Comparison of ENCODE assay signal across 7 mouse cellular contexts in genomic region chr11:69784793-69785272, GRCm38 (mm10). TPM values are rescaled to one million over a fixed set of nuclear protein-coding genes. Genes with fewer than 3 reads are reported as not detected.
DNase-seq lines count a peak whose midpoint lies in the region; ATAC-seq and TF ChIP-seq lines count a peak whose summit lies in the region.

No protein-coding gene starts in this region.

- DNase-seq in MEL (ENCODE audit: low read depth, low spot score) = peak; percentile 93
- peak; percentile 37 for DNase-seq in induced T-regulatory cell, adult 2 months (ENCODE audit: low read depth)
- no peak for DNase-seq in natural killer cell, adult 2 months (ENCODE audit: low spot score in 2 of 2)
- no peak for DNase-seq in layer of hippocampus, adult 18-20 months (ENCODE audit: low spot score in 2 of 2)

- H3K36me3 ChIP-seq in MEL (ENCODE audit: control insufficient read depth in 1 of 2, insufficient read depth in 2 of 2, low read length in 2 of 2) = peaks cover 0 to 5% of the 10 kb centered on the region in 2 experiments; a peak in 2 of 4 replicates
- H3K36me3 ChIP-seq in liver, embryonic 15.5 days (replicated peaks) = no peaks in the 10 kb centered on the region

- TF ChIP-seq EP300 in MEL (IDR thresholded peaks at IDR 0.05; ENCODE audit: low read depth in 1 of 2, low read length in 2 of 2) = peak; percentile 65 to 73; a peak in 3 of 4 replicates

- peak; percentile 59 to 94; a peak in 3 of 4 replicates for TF ChIP-seq POLR2A in MEL (IDR thresholded peaks at IDR 0.05; ENCODE audit: control insufficient read depth in 1 of 2, insufficient read depth in 1 of 2, low read depth in 1 of 2, low read length in 2 of 2, poor library complexity in 1 of 2)

- TF ChIP-seq RAD21 in MEL (IDR thresholded peaks at IDR 0.05; ENCODE audit: low read depth, low read length) = no peak

- H3K4me3 ChIP-seq in MEL (ENCODE audit: control insufficient read depth in 1 of 2, insufficient read depth in 1 of 2, low read depth in 2 of 2, low read length in 2 of 2) = peak overlapping the region; percentile 58 to 82
- H3K4me3 ChIP-seq in liver, embryonic 15.5 days (replicated peaks) = peak overlapping the region; percentile 54

- H3K9me3 ChIP-seq in MEL (replicated peaks; ENCODE audit: insufficient read depth, low read length) = no peaks in the 10 kb centered on the region
- no peaks in the 10 kb centered on the region for H3K9me3 ChIP-seq in liver, embryonic 15.5 days (replicated peaks)

- WGBS in liver, embryonic 15.5 days (ENCODE audit: insufficient replicate concordance) = 12% methylated on average over 15 of the region's 15 CpGs

- ATAC-seq in common myeloid progenitor, adult 5-6 weeks (replicated peaks; ENCODE audit: low read depth, poor library complexity, severe bottlenecking) = peak; percentile 80
- peak; percentile 78 for ATAC-seq in liver, embryonic 15.5 days (ENCODE audit: insufficient read depth)
- ATAC-seq in inflammation-experienced regulatory T-cells, adult 6 months = no peak

- H3K27ac ChIP-seq in MEL (ENCODE audit: control insufficient read depth, low read depth, low read length) = peak overlapping the region; percentile 65
- H3K27ac ChIP-seq in liver, embryonic 15.5 days (replicated peaks) = peak overlapping the region; percentile 51

- no peak for TF ChIP-seq CTCF in MEL (IDR thresholded peaks at IDR 0.05 in 2 of 3, conservative IDR thresholded peaks at IDR 0.05 in 1 of 3; ENCODE audit: control insufficient read depth in 1 of 3, insufficient read depth in 1 of 3, low read depth in 2 of 3, low read length in 3 of 3, poor library complexity in 1 of 3, severe bottlenecking in 1 of 3)

- H3K4me1 ChIP-seq in MEL (ENCODE audit: control insufficient read depth in 1 of 2, insufficient read depth in 2 of 2, low read length in 2 of 2) = peaks cover 2 to 13% of the 10 kb centered on the region in 2 experiments; a peak in 3 of 4 replicates
- peaks cover 15% of the 10 kb centered on the region for H3K4me1 ChIP-seq in liver, embryonic 15.5 days (replicated peaks)

- no peaks in the 10 kb centered on the region for H3K27me3 ChIP-seq in MEL (ENCODE audit: control insufficient read depth in 1 of 2, insufficient read depth in 2 of 2, low read length in 2 of 2)
- H3K27me3 ChIP-seq in liver, embryonic 15.5 days = peaks cover 39% of the 10 kb centered on the region

- peak overlapping the region; percentile 82 for H3K9ac ChIP-seq in MEL (ENCODE audit: control insufficient read depth, low read depth, low read length, poor library complexity, severe bottlenecking)
- H3K9ac ChIP-seq in liver, embryonic 15.5 days = peak overlapping the region; percentile 42; the same call in 1 of the 2 replicates

- H3K79me2 ChIP-seq in MEL (ENCODE audit: control insufficient read depth, insufficient read depth, low read length, poor library complexity) = peaks cover 3% of the 10 kb centered on the region; the same call in 1 of the 2 replicates

- H3K4me2 ChIP-seq in liver, embryonic 15.5 days = peak overlapping the region; percentile 72

TF ChIP-seq in MEL, 35 proteins besides CTCF, POLR2A, EP300 and RAD21 (continues in another document):
- TF ChIP-seq GATA1 (IDR thresholded peaks at IDR 0.05; ENCODE audit: low read depth, low read length) (peak; percentile 81), RCOR1 (IDR thresholded peaks at IDR 0.05; ENCODE audit: low read depth, low read length) (peak; percentile 48; the same call in 1 of the 2 replicates), ZMIZ1 (IDR thresholded peaks at IDR 0.05; ENCODE audit: low read depth, low read length) (peak; percentile 71; the same call in 1 of the 2 replicates), MYB (IDR thresholded peaks at IDR 0.05; ENCODE audit: low read depth, low read length) (no peak), ZNF384 (IDR thresholded peaks at IDR 0.05; ENCODE audit: low read depth, low read length) (no peak), POLR2AphosphoS2 (IDR thresholded peaks at IDR 0.05; ENCODE audit: low read length) (peak; percentile 85), NRF1 (IDR thresholded peaks at IDR 0.05; ENCODE audit: insufficient read depth, low read depth, low read length, poor library complexity, severe bottlenecking) (no peak), ETS1 (IDR thresholded peaks at IDR 0.05; ENCODE audit: low read depth, low read length) (peak; percentile 63), POLR2AphosphoS5 (IDR thresholded peaks at IDR 0.05; ENCODE audit: borderline replicate concordance, low read depth, low read length) (no peak), ZKSCAN1 (IDR thresholded peaks at IDR 0.05; ENCODE audit: low read depth, low read length) (no peak), USF2 (IDR thresholded peaks at IDR 0.05; ENCODE audit: borderline replicate concordance in 1 of 2, insufficient read depth in 1 of 2, low read depth in 1 of 2, low read length in 2 of 2) (no peak), TCF12 (IDR thresholded peaks at IDR 0.05; ENCODE audit: low read depth, low read length) (peak; percentile 81), TAL1 (IDR thresholded peaks at IDR 0.05; ENCODE audit: low read length) (peak; percentile 49), E2F4 (IDR thresholded peaks at IDR 0.05; ENCODE audit: borderline replicate concordance, low read depth, low read length) (no peak), MAFK (IDR thresholded peaks at IDR 0.05; ENCODE audit: borderline replicate concordance, low read depth, low read length) (0 out of 2 replicates have a peak, but pooled peaks have one; percentile 6), ELF1 (IDR thresholded peaks at IDR 0.05; ENCODE audit: low read depth, low read length) (peak; percentile 84), HCFC1 (IDR thresholded peaks at IDR 0.05; ENCODE audit: low read depth, low read length) (peak; percentile 69), UBTF (IDR thresholded peaks at IDR 0.05; ENCODE audit: borderline replicate concordance, insufficient read depth, low read depth, low read length) (no peak), CHD2 (IDR thresholded peaks at IDR 0.05; ENCODE audit: low read length) (no peak), NELFE (IDR thresholded peaks at IDR 0.05; ENCODE audit: low read depth, low read length) (peak; percentile 83), MYC (IDR thresholded peaks at IDR 0.05; ENCODE audit: low read depth, low read length) (peak; percentile 69), MXI1 (IDR thresholded peaks at IDR 0.05; ENCODE audit: low read depth, low read length) (peak; percentile 66), SIN3A (IDR thresholded peaks at IDR 0.05; ENCODE audit: low read length) (peak; percentile 84), MAX (IDR thresholded peaks at IDR 0.05; ENCODE audit: low read length) (0 out of 2 replicates have a peak, but pooled peaks have one; percentile 24), TBP (IDR thresholded peaks at IDR 0.05; ENCODE audit: low read depth, low read length) (peak; percentile 76), ZC3H11A (IDR thresholded peaks at IDR 0.05; ENCODE audit: low read depth, low read length) (0 out of 2 replicates have a peak, but pooled peaks have one; percentile 5)

RNA-seq across cellular contexts. Expression of gene Chrnb1, which starts 10.9 kb away (rescaled TPM):
- 0.31 and 0.33 TPM in 2 replicates for total RNA-seq in MEL (2012; rRNA removed)
- polyA plus RNA-seq in MEL (2012; ENCODE audit: insufficient read depth in 1 of 2, insufficient read length in 2 of 2, low read depth in 1 of 2, low replicate concordance in 2 of 2, missing spikeins in 1 of 2) = 1 to 10 TPM in 1 of 2 experiments, not detected in 1; 1.6 TPM
- 0.27 and 1.5 TPM in 2 replicates for total RNA-seq in common myeloid progenitor, adult 5-6 weeks (2017)
- polyA plus RNA-seq in liver, embryonic 15.5 days (2015; fragmentation: Nextera tagmentation; extraction: Ambion mirVana) = 0.84 and 1.3 TPM in 2 replicates
- total RNA-seq in layer of hippocampus, adult 18-20 months (2021) = 1 to 10 TPM in 1 of 2 experiments, under 1 TPM in 1; 0.52 to 1.0 TPM
- polyA plus RNA-seq in inflammation-experienced regulatory T-cells, adult 6 months (2017; shearing (Covaris generic)) = 1 to 10 TPM; 1.7 to 2.5 (median 1.8) TPM

RNA-seq across cellular contexts. Expression of gene Fgf11, which starts 16.8 kb away (rescaled TPM):
- 4.8 and 5.1 TPM in 2 replicates for total RNA-seq in MEL (2012; rRNA removed)
- polyA plus RNA-seq in MEL (2012; ENCODE audit: insufficient read depth in 1 of 2, insufficient read length in 2 of 2, low read depth in 1 of 2, low replicate concordance in 2 of 2, missing spikeins in 1 of 2) = 10 to 100 TPM in 1 of 2 experiments, not detected in 1; 26.8 TPM
- 2.5 TPM in 1 of 2 replicates, not detected in the other for total RNA-seq in common myeloid progenitor, adult 5-6 weeks (2017)
- polyA plus RNA-seq in liver, embryonic 15.5 days (2015; fragmentation: Nextera tagmentation; extraction: Ambion mirVana) = 0.16 and 0.18 TPM in 2 replicates
- total RNA-seq in layer of hippocampus, adult 18-20 months (2021) = 10 to 100 TPM; 27.4 to 27.6 TPM
- polyA plus RNA-seq in inflammation-experienced regulatory T-cells, adult 6 months (2017; shearing (Covaris generic)) = not detected

RNA-seq across cellular contexts. Expression of gene Zbtb4, which starts 19.1 kb away (rescaled TPM):
- total RNA-seq in MEL (2012; rRNA removed) = 1.4 and 2.4 TPM in 2 replicates
- 1 to 10 TPM in 1 of 2 experiments, not detected in 1; 2.7 TPM for polyA plus RNA-seq in MEL (2012; ENCODE audit: insufficient read depth in 1 of 2, insufficient read length in 2 of 2, low read depth in 1 of 2, low replicate concordance in 2 of 2, missing spikeins in 1 of 2)
- 2.2 and 2.6 TPM in 2 replicates for total RNA-seq in common myeloid progenitor, adult 5-6 weeks (2017)
- 0.43 and 0.92 TPM in 2 replicates for polyA plus RNA-seq in liver, embryonic 15.5 days (2015; fragmentation: Nextera tagmentation; extraction: Ambion mirVana)
- 100 to 1,000 TPM; 147 to 152 TPM for total RNA-seq in layer of hippocampus, adult 18-20 months (2021)
- polyA plus RNA-seq in inflammation-experienced regulatory T-cells, adult 6 months (2017; shearing (Covaris generic)) = 10 to 100 TPM in 2 of 3 experiments, 1 to 10 TPM in 1; 4.3 to 13.9 (median 11.8) TPM

RNA-seq across cellular contexts. Expression of gene Tmem102, which starts 20.6 kb away (rescaled TPM):
- 0.29 and 0.31 TPM in 2 replicates for total RNA-seq in MEL (2012; rRNA removed)
- polyA plus RNA-seq in MEL (2012; ENCODE audit: insufficient read depth in 1 of 2, insufficient read length in 2 of 2, low read depth in 1 of 2, low replicate concordance in 2 of 2, missing spikeins in 1 of 2) = 1 to 10 TPM in 1 of 2 experiments, not detected in 1; 2.4 TPM
- not detected in 2 replicates for total RNA-seq in common myeloid progenitor, adult 5-6 weeks (2017)
- 0.69 and 0.94 TPM in 2 replicates for polyA plus RNA-seq in liver, embryonic 15.5 days (2015; fragmentation: Nextera tagmentation; extraction: Ambion mirVana)
- not detected for total RNA-seq in layer of hippocampus, adult 18-20 months (2021)
- polyA plus RNA-seq in inflammation-experienced regulatory T-cells, adult 6 months (2017; shearing (Covaris generic)) = not detected

RNA-seq across cellular contexts. Expression of gene Slc35g3, which starts 23.1 kb away (rescaled TPM):
- 0.08 TPM in 1 of 2 replicates, not detected in the other for total RNA-seq in MEL (2012; rRNA removed)
- under 1 TPM in 1 of 2 experiments, not detected in 1; 0.22 TPM for polyA plus RNA-seq in MEL (2012; ENCODE audit: insufficient read depth in 1 of 2, insufficient read length in 2 of 2, low read depth in 1 of 2, low replicate concordance in 2 of 2, missing spikeins in 1 of 2)
- total RNA-seq in common myeloid progenitor, adult 5-6 weeks (2017) = not detected in 2 replicates
- not detected in 2 replicates for polyA plus RNA-seq in liver, embryonic 15.5 days (2015; fragmentation: Nextera tagmentation; extraction: Ambion mirVana)
- total RNA-seq in layer of hippocampus, adult 18-20 months (2021) = not detected
- not detected for polyA plus RNA-seq in inflammation-experienced regulatory T-cells, adult 6 months (2017; shearing (Covaris generic))

Comparison
In these comparisons a context has a peak if more than half of its experiments do, and no peak if none do; other contexts are left out.
1. DNase-seq: peak in MEL (single experiment) and induced T-regulatory cell, adult 2 months (single experiment); none in natural killer cell, adult 2 months (0 of 2) and layer of hippocampus, adult 18-20 months (0 of 2).
2. RNA of gene Zbtb4, which starts 19.1 kb away (total RNA-seq): 147 to 152 TPM in layer of hippocampus, adult 18-20 months; 2.2 to 2.6 TPM in common myeloid progenitor, adult 5-6 weeks and 1.4 to 2.4 TPM in MEL; every median in the first group is over 10 times any median in the second.